Comparison of ENCODE assay signal across 9 mouse cellular contexts in the genomic region with DNA sequence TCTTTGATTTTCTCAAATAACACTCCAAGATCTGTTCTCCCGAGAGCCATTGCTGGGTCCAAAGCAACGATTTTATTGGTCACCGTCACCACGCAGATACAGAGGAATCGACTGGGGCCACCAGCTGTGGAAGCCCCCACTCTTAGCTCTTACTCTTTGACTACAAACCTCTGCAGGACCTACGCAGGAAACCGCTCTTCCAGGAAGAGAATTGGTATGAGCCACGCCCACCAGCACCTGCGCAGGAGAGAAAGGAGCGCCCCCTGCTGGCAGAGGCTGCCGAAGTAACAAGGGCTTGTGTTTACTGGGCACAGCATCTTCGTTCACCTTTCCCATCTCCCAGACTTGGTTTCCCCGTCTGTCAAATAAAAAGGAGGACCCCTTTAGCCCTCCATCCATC. TPM values are rescaled to one million over a fixed set of nuclear protein-coding genes. Genes with fewer than 3 reads are reported as not detected.
DNase-seq lines count a peak whose midpoint lies in the region; ATAC-seq and TF ChIP-seq lines count a peak whose summit lies in the region.
"Had no signal": no experiment of that assay in that cellular context is flagged by ENCODE, and none has a peak within 500 bp of the region (broad histone marks: within the 10 kb centered on the region; RNA-seq: fewer than 3 reads in every experiment).

No protein-coding gene starts in this region.

- DNase-seq in hindbrain, embryonic 10.5 days (ENCODE audit: low spot score): peak; percentile 65
- DNase-seq in CD4-positive helper T cell, adult 2 months (ENCODE audit: low read depth, low spot score): peak; percentile 9
- peak; percentile 78 for DNase-seq in ZHBTc4 (ENCODE audit: low read depth, low spot score)
- peak; percentile 71 for DNase-seq in embryonic facial prominence, embryonic 11.5 days (ENCODE audit: low spot score)
- DNase-seq in lung, adult 18-20 months: peak; percentile 27 to 48
- no peak for DNase-seq in T-cell, adult 2 months (ENCODE audit: low spot score)

- no peak overlapping the region for H3K9ac ChIP-seq in hindbrain, embryonic 13.5 days
- H3K9ac ChIP-seq in embryonic facial prominence, embryonic 11.5 days (replicated peaks; ENCODE audit: low read length): no peak overlapping the region
- H3K9ac ChIP-seq: embryonic facial prominence, embryonic 12.5 days had no signal

- 33% methylated on average over 13 of the region's 13 CpGs for WGBS in hindbrain, embryonic 10.5 days
- WGBS in hindbrain, embryonic 13.5 days: 29% methylated on average over 13 of the region's 13 CpGs
- WGBS in embryonic facial prominence, embryonic 11.5 days: 31% methylated on average over 13 of the region's 13 CpGs

- H3K4me1 ChIP-seq in hindbrain, embryonic 10.5 days (replicated peaks): 0 out of 2 replicates have a peak, but pooled peaks cover 3% of the 10 kb centered on the region
- H3K4me1 ChIP-seq in hindbrain, embryonic 13.5 days (replicated peaks): no peaks in the 10 kb centered on the region
- H3K4me1 ChIP-seq in embryonic facial prominence, embryonic 11.5 days (ENCODE audit: control insufficient read depth, insufficient read depth, low read length): no peaks in the 10 kb centered on the region; the same call in 1 of the 2 replicates
- peaks cover 7% of the 10 kb centered on the region for H3K4me1 ChIP-seq in testis, adult 2 months (ENCODE audit: control insufficient read depth, insufficient read depth, low read length)

- H3K4me2 ChIP-seq in hindbrain, embryonic 13.5 days: no peak overlapping the region
- no peak overlapping the region for H3K4me2 ChIP-seq in embryonic facial prominence, embryonic 11.5 days (ENCODE audit: low read depth, low read length)
- H3K4me2 ChIP-seq: embryonic facial prominence, embryonic 12.5 days had no signal

- no peak overlapping the region for H3K27ac ChIP-seq in hindbrain, embryonic 10.5 days
- H3K27ac ChIP-seq in hindbrain, embryonic 13.5 days: no peak overlapping the region
- no peak overlapping the region for H3K27ac ChIP-seq in embryonic facial prominence, embryonic 11.5 days (replicated peaks; ENCODE audit: low read depth, low read length)
- H3K27ac ChIP-seq in testis, adult 2 months (ENCODE audit: control insufficient read depth, insufficient read depth, low read depth, low read length): no peak overlapping the region
- H3K27ac ChIP-seq: embryonic facial prominence, embryonic 12.5 days had no signal

- H3K36me3 ChIP-seq in hindbrain, embryonic 10.5 days: no peaks in the 10 kb centered on the region
- H3K36me3 ChIP-seq in hindbrain, embryonic 13.5 days: no peaks in the 10 kb centered on the region
- no peaks in the 10 kb centered on the region for H3K36me3 ChIP-seq in embryonic facial prominence, embryonic 11.5 days (replicated peaks; ENCODE audit: control insufficient read depth, insufficient read depth, low read depth, low read length)
- H3K36me3 ChIP-seq in testis, adult 2 months (ENCODE audit: control insufficient read depth, insufficient read depth, low read length): no peaks in the 10 kb centered on the region
- H3K36me3 ChIP-seq: embryonic facial prominence, embryonic 12.5 days had no signal

- peak; percentile 90 for TF ChIP-seq CTCF in testis, adult 2 months (IDR thresholded peaks at IDR 0.05; ENCODE audit: control insufficient read depth, insufficient read depth, insufficient replicate concordance, low read depth, low read length)

- TF ChIP-seq POLR2A in testis, adult 2 months (IDR thresholded peaks at IDR 0.05; ENCODE audit: control insufficient read depth, low read depth, low read length): no peak

- H3K27me3 ChIP-seq in hindbrain, embryonic 10.5 days (ENCODE audit: insufficient read depth, poor library complexity, severe bottlenecking): no peaks in the 10 kb centered on the region; the same call in 1 of the 2 replicates
- peaks cover 3% of the 10 kb centered on the region; the same call in 1 of the 2 replicates for H3K27me3 ChIP-seq in hindbrain, embryonic 13.5 days
- no peaks in the 10 kb centered on the region for H3K27me3 ChIP-seq in embryonic facial prominence, embryonic 11.5 days (ENCODE audit: control insufficient read depth, insufficient read depth, low read length)
- no peaks in the 10 kb centered on the region for H3K27me3 ChIP-seq in testis, adult 2 months (ENCODE audit: control insufficient read depth, insufficient read depth, low read length)
- H3K27me3 ChIP-seq: embryonic facial prominence, embryonic 12.5 days had no signal

- 0 out of 2 replicates have a peak overlapping the region, but pooled peaks have one; percentile 23 for H3K4me3 ChIP-seq in hindbrain, embryonic 10.5 days
- no peak overlapping the region for H3K4me3 ChIP-seq in hindbrain, embryonic 13.5 days
- no peak overlapping the region for H3K4me3 ChIP-seq in embryonic facial prominence, embryonic 11.5 days (ENCODE audit: low read depth, low read length)
- peak overlapping the region; percentile 63; the same call in 1 of the 2 replicates for H3K4me3 ChIP-seq in testis, adult 2 months (ENCODE audit: control insufficient read depth, low read depth, low read length)
- H3K4me3 ChIP-seq: embryonic facial prominence, embryonic 12.5 days had no signal

- ATAC-seq in hindbrain, embryonic 13.5 days (ENCODE audit: low FRiP score): no peak
- ATAC-seq in embryonic facial prominence, embryonic 11.5 days (replicated peaks; ENCODE audit: insufficient number of reproducible peaks, low FRiP score, low TSS enrichment, low read depth): no peak

- no peaks in the 10 kb centered on the region for H3K9me3 ChIP-seq in hindbrain, embryonic 10.5 days
- H3K9me3 ChIP-seq in hindbrain, embryonic 13.5 days: no peaks in the 10 kb centered on the region
- H3K9me3 ChIP-seq in embryonic facial prominence, embryonic 11.5 days (replicated peaks; ENCODE audit: control insufficient read depth, low read length): no peaks in the 10 kb centered on the region
- H3K9me3 ChIP-seq: embryonic facial prominence, embryonic 12.5 days had no signal

RNA-seq across cellular contexts. Expression of gene Gsc, which starts 25.0 kb away (rescaled TPM):
- 0.55 and 0.76 TPM in 2 replicates for polyA plus RNA-seq in hindbrain, embryonic 10.5 days (2016; fragmentation: Nextera tagmentation; extraction: Ambion mirVana)
- polyA plus RNA-seq in hindbrain, embryonic 13.5 days (2015; fragmentation: Nextera tagmentation; extraction: Ambion mirVana): 0.31 TPM in 1 of 2 replicates, not detected in the other
- 30.3 and 34.6 TPM in 2 replicates for polyA plus RNA-seq in embryonic facial prominence, embryonic 11.5 days (2014; fragmentation: Nextera tagmentation; extraction: Ambion mirVana)
- 2.0 and 2.2 TPM in 2 replicates for polyA plus RNA-seq in testis, adult 2 months (2012; rRNA removed)

RNA-seq across cellular contexts. Expression of gene Serpina3n, which starts 41.6 kb away (rescaled TPM):
- not detected in 2 replicates for polyA plus RNA-seq in hindbrain, embryonic 10.5 days (2016; fragmentation: Nextera tagmentation; extraction: Ambion mirVana)
- 0.12 and 0.39 TPM in 2 replicates for polyA plus RNA-seq in hindbrain, embryonic 13.5 days (2015; fragmentation: Nextera tagmentation; extraction: Ambion mirVana)
- polyA plus RNA-seq in embryonic facial prominence, embryonic 11.5 days (2014; fragmentation: Nextera tagmentation; extraction: Ambion mirVana): 0.10 and 0.13 TPM in 2 replicates
- 4.4 and 8.8 TPM in 2 replicates for polyA plus RNA-seq in testis, adult 2 months (2012; rRNA removed)

Comparison
In these comparisons a context has a peak if more than half of its experiments do, and no peak if none do; other contexts are left out.
1. H3K4me3 ChIP-seq: peak in hindbrain, embryonic 10.5 days (single experiment) and testis, adult 2 months (single experiment); none in hindbrain, embryonic 13.5 days (single experiment) and embryonic facial prominence, embryonic 11.5 days (single experiment).